Mouse (Mus musculus) activated CD4-positive, CD25-positive, alpha-beta regulatory T cell (primary cell): ENCODE results near the gene Arl5a. TPM values are rescaled to one million over a fixed set of nuclear protein-coding genes. Genes with fewer than 3 reads are reported as not detected.

ENCODE experiments used
- polyA plus RNA-seq, 2 experiments: library from polyadenylated mRNA; unstranded; fragments of 100-300 nt; shearing (Covaris generic); gene quantifications; one replicate each; pipeline ENCODE4 v1.2.1; 2017

The Arl5a gene
- 100 to 1,000 TPM in 1 of 2 experiments, 10 to 100 TPM in 1; 85.8 to 217 TPM for polyA plus RNA-seq

GRCm38 (mm10) chr2:52424747-52425522 is at the start of gene Arl5a:
TSS of gene Arl5a (minus strand) at chr2:52424901.

DNA sequence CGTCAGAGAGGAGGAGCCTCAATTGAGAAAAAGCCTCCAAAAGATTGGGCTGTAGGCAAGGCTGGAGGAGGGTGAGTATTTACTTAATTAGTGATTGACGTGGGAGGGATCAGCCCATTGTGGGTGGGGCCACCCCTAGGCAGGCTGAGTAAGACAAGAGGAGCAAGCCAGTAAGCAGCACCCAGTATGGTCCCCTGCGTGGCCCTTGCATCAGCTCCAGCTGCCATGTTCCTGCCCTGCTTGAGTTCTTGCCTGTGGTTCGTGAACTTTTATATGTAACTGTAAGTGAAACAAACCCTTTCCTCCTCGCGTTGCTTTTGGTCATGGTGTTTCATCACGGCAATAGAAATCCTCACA is 46.3 kb downstream of the Arl5a start, which contains the start of gene Neb:
Neb (minus strand) TSS at position 27 of the 357 bp plus-strand sequence.

Other genes with a start within 250 kb of the Arl5a start
- gene Neb, start 46.4 kb downstream of the Arl5a start, polyA plus RNA-seq, result 10 to 100 TPM; 27.1 to 49.6 TPM